ENCODE assay signal across 22 mouse cellular contexts in genomic region chr13:92104259-92104658, GRCm38 (mm10). TPM values are rescaled to one million over a fixed set of nuclear protein-coding genes. Genes with fewer than 3 reads are reported as not detected.
DNase-seq lines count a peak whose midpoint lies in the region; ATAC-seq and TF ChIP-seq lines count a peak whose summit lies in the region.
"Had no signal": no experiment of that assay in that cellular context is flagged by ENCODE, and none has a peak within 500 bp of the region (broad histone marks: within the 10 kb centered on the region; RNA-seq: fewer than 3 reads in every experiment).

No protein-coding gene starts in this region.

- 24% methylated on average over 7 of the region's 7 CpGs for WGBS in heart, adult 2 months
- 10% methylated on average over 7 of the region's 7 CpGs for WGBS in liver, adult 2 months
- WGBS in liver, embryonic 11.5 days = 58% methylated on average over 7 of the region's 7 CpGs
- 42% methylated on average over 7 of the region's 7 CpGs for WGBS in heart, embryonic 14.5 days

- TF ChIP-seq CTCF in heart, adult 2 months (IDR thresholded peaks at IDR 0.05) = no peak
- TF ChIP-seq CTCF in liver, adult 2 months (IDR thresholded peaks at IDR 0.05; ENCODE audit: low read depth, low read length) = no peak

- H3K4me3 ChIP-seq in heart, adult 2 months = no peak overlapping the region
- no peak overlapping the region for H3K4me3 ChIP-seq in liver, adult 2 months (ENCODE audit: insufficient read depth, low read depth, low read length)
- no peak overlapping the region for H3K4me3 ChIP-seq in liver, embryonic 11.5 days (ENCODE audit: low read depth, low read length)
- no peak overlapping the region for H3K4me3 ChIP-seq in heart, embryonic 14.5 days (ENCODE audit: control insufficient read depth in 1 of 2, insufficient read depth in 1 of 2, low read depth in 1 of 2, low read length in 2 of 2)
- H3K4me3 ChIP-seq: embryonic facial prominence, embryonic 10.5 days; erythroblast, embryonic 14.5 days; hindbrain, embryonic 13.5 days; left cerebral cortex, adult 2 months; limb, embryonic 12.5 days; myocyte had no signal

- DNase-seq in heart, adult 2 months = peak in 1 of 2 experiments; percentile 16
- no peak for DNase-seq in heart, postnatal 14 days
- peak; percentile 26 for DNase-seq in liver, adult 2 months (ENCODE audit: extremely low read depth, low read depth, low spot score)
- no peak for DNase-seq in liver, embryonic 11.5 days (ENCODE audit: low spot score)
- DNase-seq in lung, postnatal 25 days (ENCODE audit: low spot score) = peak; percentile 41
- DNase-seq in right cerebral cortex, postnatal 10 days (ENCODE audit: low spot score in 2 of 2) = no peak
- DNase-seq: cerebellum, adult 11 months; cerebellum, postnatal 36 days; gastrocnemius, postnatal 14 days; kidney, adult 18-20 months; right cerebral cortex, postnatal 14 days had no signal

- H3K4me2 ChIP-seq in liver, embryonic 11.5 days = no peak overlapping the region
- H3K4me2 ChIP-seq in heart, embryonic 14.5 days (ENCODE audit: low read length) = no peak overlapping the region
- H3K4me2 ChIP-seq: hindbrain, embryonic 13.5 days; limb, embryonic 12.5 days; midbrain, embryonic 11.5 days had no signal

- peak; percentile 47; the same call in 1 of the 2 replicates for TF ChIP-seq POLR2A in heart, adult 2 months (IDR thresholded peaks at IDR 0.05; ENCODE audit: insufficient read depth, low read depth, low read length)
- no peak for TF ChIP-seq POLR2A in liver, adult 2 months (IDR thresholded peaks at IDR 0.05; ENCODE audit: extremely low read depth, insufficient read depth, low read length)

- 0 out of 2 replicates have a peak, but pooled peaks have one; percentile 32 for TF ChIP-seq EP300 in heart, adult 2 months (IDR thresholded peaks at IDR 0.05; ENCODE audit: insufficient read depth, low read depth, low read length)

- no peak overlapping the region for H3K9ac ChIP-seq in heart, adult 2 months (ENCODE audit: low read depth, low read length)
- H3K9ac ChIP-seq in liver, adult 2 months (ENCODE audit: low read depth, low read length) = no peak overlapping the region
- no peak overlapping the region for H3K9ac ChIP-seq in liver, embryonic 11.5 days (ENCODE audit: low read depth, low read length)
- H3K9ac ChIP-seq in heart, embryonic 14.5 days (ENCODE audit: low read length) = no peak overlapping the region
- H3K9ac ChIP-seq: hindbrain, embryonic 13.5 days; limb, embryonic 12.5 days had no signal

- H3K9me3 ChIP-seq in liver, embryonic 11.5 days (ENCODE audit: control insufficient read depth, low read length) = no peaks in the 10 kb centered on the region
- H3K9me3 ChIP-seq in heart, embryonic 14.5 days (ENCODE audit: control insufficient read depth, low read length) = no peaks in the 10 kb centered on the region
- H3K9me3 ChIP-seq: embryonic facial prominence, embryonic 10.5 days; hindbrain, embryonic 13.5 days; limb, embryonic 12.5 days had no signal

- H3K36me3 ChIP-seq in heart, adult 2 months (ENCODE audit: control insufficient read depth, insufficient read depth, low read length) = peaks cover 19% of the 10 kb centered on the region
- H3K36me3 ChIP-seq in liver, adult 2 months (ENCODE audit: control insufficient read depth, insufficient read depth, low read length) = no peaks in the 10 kb centered on the region
- H3K36me3 ChIP-seq in liver, embryonic 11.5 days (ENCODE audit: control insufficient read depth, insufficient read depth, low read length) = no peaks in the 10 kb centered on the region
- H3K36me3 ChIP-seq in heart, embryonic 14.5 days (ENCODE audit: control insufficient read depth, insufficient read depth, low read length) = no peaks in the 10 kb centered on the region
- H3K36me3 ChIP-seq: embryonic facial prominence, embryonic 10.5 days; hindbrain, embryonic 13.5 days; limb, embryonic 12.5 days had no signal

- no peaks in the 10 kb centered on the region for H3K27me3 ChIP-seq in heart, adult 2 months (ENCODE audit: control insufficient read depth, insufficient read depth, low read length)
- no peaks in the 10 kb centered on the region for H3K27me3 ChIP-seq in liver, adult 2 months (ENCODE audit: control insufficient read depth, insufficient read depth, low read length)
- no peaks in the 10 kb centered on the region for H3K27me3 ChIP-seq in liver, embryonic 11.5 days (replicated peaks; ENCODE audit: control insufficient read depth, insufficient read depth, low read length)
- H3K27me3 ChIP-seq in heart, embryonic 14.5 days (ENCODE audit: control insufficient read depth, insufficient read depth, low read length) = no peaks in the 10 kb centered on the region
- H3K27me3 ChIP-seq: hindbrain, embryonic 13.5 days; limb, embryonic 12.5 days had no signal

- H3K4me1 ChIP-seq in heart, adult 2 months (ENCODE audit: control insufficient read depth, insufficient read depth, low read length) = peaks cover 21% of the 10 kb centered on the region
- H3K4me1 ChIP-seq in liver, adult 2 months (ENCODE audit: control insufficient read depth, insufficient read depth, low read length) = peaks cover 11% of the 10 kb centered on the region
- H3K4me1 ChIP-seq in liver, embryonic 11.5 days (replicated peaks; ENCODE audit: control insufficient read depth, insufficient read depth, low read length) = no peaks in the 10 kb centered on the region
- H3K4me1 ChIP-seq in heart, embryonic 14.5 days (ENCODE audit: control insufficient read depth in 2 of 2, insufficient read depth in 2 of 2, low read length in 2 of 2) = peaks cover 2 to 3% of the 10 kb centered on the region in 2 experiments; a peak in 3 of 4 replicates
- H3K4me1 ChIP-seq: embryonic facial prominence, embryonic 10.5 days; hindbrain, embryonic 13.5 days; limb, embryonic 12.5 days had no signal

- no peaks in the 10 kb centered on the region for H3K79me2 ChIP-seq in heart, adult 2 months (replicated peaks; ENCODE audit: control insufficient read depth, insufficient read depth, low read length)
- no peaks in the 10 kb centered on the region for H3K79me2 ChIP-seq in liver, adult 2 months (ENCODE audit: control insufficient read depth, insufficient read depth, low read length)

- H3K27ac ChIP-seq in heart, adult 2 months = peak overlapping the region; percentile 82
- H3K27ac ChIP-seq in liver, adult 2 months (replicated peaks; ENCODE audit: insufficient read depth, low read depth, low read length) = 0 out of 2 replicates have a peak overlapping the region, but pooled peaks have one; percentile 45
- H3K27ac ChIP-seq in liver, embryonic 11.5 days (ENCODE audit: low read depth, low read length) = no peak overlapping the region
- peak overlapping the region in 1 of 2 experiments; percentile 43; a peak in 2 of 4 replicates for H3K27ac ChIP-seq in heart, embryonic 14.5 days (replicated peaks in 1 of 2; ENCODE audit: control insufficient read depth in 1 of 2, insufficient read depth in 1 of 2, low read depth in 2 of 2, low read length in 2 of 2)
- H3K27ac ChIP-seq: embryonic facial prominence, embryonic 10.5 days; hindbrain, embryonic 13.5 days; left cerebral cortex, adult 2 months; limb, embryonic 12.5 days had no signal

- intact Hi-C loops in heart, adult 2 months (cut with DNase I) = no loop called here
- intact Hi-C loops in heart, postnatal 14 days (cut with DNase I) = no loop called here

- ATAC-seq in liver, embryonic 11.5 days (replicated peaks; ENCODE audit: low FRiP score) = no peak
- peak; percentile 64 for ATAC-seq in heart, embryonic 14.5 days (ENCODE audit: insufficient number of reproducible peaks, insufficient read depth, low FRiP score, low read depth)
- ATAC-seq in megakaryocyte, adult 5-6 weeks (ENCODE audit: poor library complexity, severe bottlenecking) = no peak
- ATAC-seq: forebrain, embryonic 16.5 days; Patski had no signal

RNA-seq across cellular contexts. Expression of gene Rasgrf2, which starts 27.2 kb away (rescaled TPM):
- total RNA-seq in heart, adult 2 months (2021) = 10 to 100 TPM; 10.2 to 11.5 TPM
- 6.4 and 7.6 TPM in 2 replicates for polyA plus RNA-seq in heart, adult 2 months (2012; rRNA removed)
- total RNA-seq in heart, postnatal 14 days (2021) = 1 to 10 TPM; 5.4 to 6.3 TPM
- 0.74 and 1.0 TPM in 2 replicates for total RNA-seq in liver, adult 2 months (2014; rRNA removed)
- polyA plus RNA-seq in liver, adult 2 months (2012; rRNA removed) = 0.17 and 0.44 TPM in 2 replicates
- polyA plus RNA-seq in liver, embryonic 11.5 days (2014; fragmentation: Nextera tagmentation; extraction: Ambion mirVana) = 0.23 and 0.48 TPM in 2 replicates
- polyA plus RNA-seq in heart, embryonic 14.5 days (2014; fragmentation: Nextera tagmentation; extraction: Ambion mirVana) = 0.11 and 0.46 TPM in 2 replicates
- 8.8 and 9.2 TPM in 2 replicates for total RNA-seq in megakaryocyte, adult 5-6 weeks (2015)
- 2.1 and 3.6 TPM in 2 replicates for total RNA-seq in megakaryocyte, adult 5-6 weeks (2017)
- polyA plus RNA-seq: erythroblast, embryonic 14.5 days; limb, embryonic 12.5 days; midbrain, embryonic 11.5 days had no signal

Comparison
In these comparisons a context has a peak if more than half of its experiments do, and no peak if none do; other contexts are left out.
1. DNase-seq: peak in liver, adult 2 months (single experiment) and lung, postnatal 25 days (single experiment); none in heart, postnatal 14 days (0 of 2), liver, embryonic 11.5 days (single experiment) and right cerebral cortex, postnatal 10 days (0 of 2).